Mouse (Mus musculus) naive thymus-derived CD4-positive, alpha-beta T cell, adult 2 months (primary cell): Measurements from ENCODE around the gene Chrna9.

Experiments
- DNase-seq: peaks from one replicate; pipeline ENCODE4 v3.0.0-alpha.2; 2011; ENCODE audit warnings: low read depth

Gene Chrna9

DNA sequence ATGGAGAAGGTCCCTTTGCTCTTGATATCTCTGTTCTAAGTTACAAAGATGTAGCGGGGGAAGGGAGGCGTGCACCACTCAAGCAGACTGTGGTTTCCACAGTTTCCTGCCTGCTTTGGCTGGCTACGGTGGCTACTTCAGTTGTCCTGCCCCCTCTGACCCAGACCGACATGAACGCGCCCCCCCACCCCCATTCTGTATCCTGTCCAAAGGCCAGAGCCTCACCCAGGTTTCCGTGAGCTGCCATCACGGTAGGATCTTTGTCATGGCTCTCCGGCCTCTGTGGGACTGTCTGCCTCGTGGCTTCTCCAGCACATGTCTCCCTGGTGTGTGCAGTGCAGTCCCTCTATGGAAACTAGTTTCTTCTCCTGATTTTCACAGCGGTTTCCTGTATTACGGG, 15.4 kb upstream of the Chrna9 start:
- peak; percentile 64 for DNase-seq

DNA sequence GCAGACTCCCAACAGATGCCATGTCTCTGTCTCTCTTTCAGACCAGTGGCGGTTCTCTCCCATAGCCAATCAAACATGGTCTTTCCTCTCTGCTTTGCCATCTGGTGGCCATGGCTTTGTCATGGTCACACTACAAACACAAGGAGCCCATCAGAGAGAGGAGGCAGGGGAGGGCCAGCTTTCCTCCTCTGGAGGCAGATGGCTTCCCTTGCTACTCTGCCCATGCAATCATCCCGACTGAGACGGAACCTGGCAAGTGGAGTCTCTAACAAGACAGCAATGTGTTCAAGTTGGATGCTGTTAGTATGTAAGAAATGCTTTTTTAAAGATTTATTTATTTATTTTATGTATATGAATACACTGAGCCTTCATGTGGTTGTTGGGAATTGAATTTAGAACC, 14.8 kb upstream of the Chrna9 start:
- no peak for DNase-seq

DNA sequence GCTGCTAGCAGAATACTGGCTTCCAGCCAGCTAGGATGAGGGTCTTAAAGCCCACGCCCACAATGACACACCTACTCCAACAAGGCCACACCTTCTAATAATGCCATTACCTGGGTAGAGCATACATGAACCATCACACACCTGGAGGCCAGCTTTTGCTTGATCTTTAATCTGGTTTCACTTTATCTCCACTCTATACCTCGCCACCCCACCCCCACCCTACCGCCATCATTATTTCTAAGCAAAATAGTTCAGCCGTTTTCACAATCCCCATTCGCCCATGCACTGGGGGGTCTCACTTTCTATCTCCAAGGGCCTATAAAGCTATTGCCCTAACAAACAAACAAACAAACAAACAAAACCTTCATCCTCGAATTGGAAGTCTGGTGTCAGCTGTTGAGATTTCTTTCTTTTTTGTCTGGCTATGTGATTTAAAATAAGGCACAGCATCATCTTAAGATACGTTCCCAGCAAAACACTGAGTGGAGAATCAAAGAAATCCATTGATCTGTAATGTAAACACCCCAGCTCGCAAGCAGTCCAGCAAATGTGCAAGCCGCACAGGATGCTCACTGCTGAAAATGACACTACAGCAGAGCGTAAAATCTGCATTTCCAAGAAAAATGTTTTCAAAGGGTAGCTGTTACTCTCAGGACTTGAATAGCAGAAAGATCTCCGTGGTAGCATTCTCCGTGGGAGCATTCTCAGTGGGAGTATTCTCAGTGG, 13.9 kb upstream of the Chrna9 start:
- peak; percentile 60 for DNase-seq

DNA sequence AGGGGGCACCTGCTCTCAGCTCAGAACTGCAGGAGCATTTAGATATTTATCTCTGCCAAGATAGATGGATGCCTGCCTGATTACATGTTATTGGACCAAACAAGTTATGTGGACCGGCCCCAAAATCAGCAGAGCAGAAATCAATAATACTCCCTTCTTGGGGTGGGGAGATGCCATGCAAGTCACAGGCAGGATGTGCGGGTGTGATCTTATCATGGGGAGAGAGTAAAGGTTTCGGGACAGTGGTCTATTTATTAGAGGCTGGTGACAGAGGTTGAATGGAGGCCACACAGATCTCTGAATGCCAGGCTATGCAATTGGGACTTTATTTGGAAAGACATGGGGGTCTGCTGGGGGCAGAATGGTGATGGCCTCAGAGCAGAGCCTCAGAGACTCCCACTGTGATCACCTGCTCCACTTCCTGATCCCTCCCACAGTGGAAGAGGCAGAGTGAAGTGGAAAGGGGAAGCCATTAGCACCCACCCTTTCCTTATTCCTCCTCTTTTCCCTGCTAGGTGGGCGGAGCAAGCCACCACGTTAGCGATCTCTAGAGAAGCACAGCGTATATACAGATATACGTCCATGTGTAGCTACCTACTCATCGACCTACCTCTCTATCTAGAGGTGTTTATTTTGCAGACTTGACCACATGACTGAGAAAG, 13.1 kb upstream of the Chrna9 start:
- DNase-seq = peak; percentile 61

DNA sequence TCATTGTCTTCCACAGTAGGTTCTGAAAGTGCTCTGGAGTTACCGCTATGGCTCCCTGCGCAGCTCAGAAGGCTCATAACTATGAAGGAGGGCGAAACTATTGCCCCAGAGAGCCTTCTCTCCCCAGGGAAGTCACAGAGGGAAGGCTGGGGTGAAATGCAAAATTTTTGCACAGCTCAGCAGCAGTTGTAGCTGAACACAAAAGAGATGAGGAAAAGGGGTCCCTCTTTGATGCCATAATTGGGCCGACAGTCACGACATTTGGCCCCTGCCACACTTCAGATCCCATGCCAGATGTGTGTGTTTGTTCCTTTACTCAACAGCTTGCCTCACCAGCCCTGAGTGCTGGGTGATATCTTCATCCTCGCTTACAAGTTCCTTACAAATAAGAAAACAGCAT, 8.1 kb upstream of the Chrna9 start:
- DNase-seq = no peak

DNA sequence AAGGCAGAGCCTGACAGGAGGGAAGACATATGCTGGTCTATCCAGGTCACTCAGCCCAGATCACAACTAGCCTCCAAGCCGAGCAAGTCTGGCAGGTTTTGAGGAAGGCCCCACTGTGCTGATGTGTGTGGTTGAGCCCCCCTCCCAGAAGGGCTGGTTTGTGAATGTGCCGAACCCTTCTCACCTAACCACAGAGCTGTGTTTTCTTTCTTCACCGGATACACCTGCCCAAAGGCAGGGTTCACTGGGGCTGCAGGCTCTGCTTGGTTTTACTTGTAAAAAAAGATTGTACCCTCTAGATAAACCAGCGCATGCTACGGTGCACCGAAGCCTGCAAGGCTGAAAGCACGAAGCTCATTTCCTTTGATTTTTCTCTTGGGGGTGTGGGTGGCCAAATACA, 5.6 kb upstream of the Chrna9 start:
- peak; percentile 88 for DNase-seq

DNA sequence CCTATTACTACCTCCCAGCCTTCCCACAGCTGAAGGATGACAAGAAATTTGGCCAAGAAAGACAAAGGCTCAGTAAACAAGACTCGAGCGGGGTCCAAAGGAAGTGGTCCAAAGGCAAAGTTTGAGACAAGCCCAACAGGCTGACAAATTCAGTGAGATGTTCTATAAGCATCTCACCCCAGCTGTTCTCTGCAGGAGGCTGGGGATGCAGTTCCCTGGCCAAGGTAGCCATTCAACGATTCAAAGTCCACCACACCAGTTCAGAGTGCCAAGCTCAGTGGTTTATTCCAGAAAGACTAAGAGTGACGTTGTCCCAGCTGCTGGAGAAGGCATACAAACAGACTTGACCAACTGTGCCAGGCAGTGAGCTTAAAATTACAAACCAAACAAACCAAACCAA, 4.5 kb upstream of the Chrna9 start:
- no peak for DNase-seq

DNA sequence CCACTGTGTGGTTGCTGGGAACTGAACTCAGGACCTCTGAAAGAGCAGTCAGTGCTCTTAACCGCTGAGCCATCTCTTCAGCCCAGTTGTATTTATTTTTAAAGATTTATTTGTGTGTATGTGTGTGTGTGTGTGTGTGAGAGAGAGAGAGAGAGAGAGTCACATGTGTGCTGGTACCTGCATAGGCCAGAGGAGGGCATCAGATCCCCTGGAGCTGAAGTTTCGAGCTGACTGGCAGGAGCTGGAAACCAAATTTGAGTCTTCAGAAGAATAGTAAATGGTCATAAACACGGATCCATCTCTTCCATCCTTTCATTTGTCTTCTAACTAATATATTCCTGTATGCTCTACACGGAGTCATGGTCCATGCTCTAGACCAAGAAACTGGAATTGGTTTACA, 1.5 kb upstream of the Chrna9 start:
- peak; percentile 30 for DNase-seq

DNA sequence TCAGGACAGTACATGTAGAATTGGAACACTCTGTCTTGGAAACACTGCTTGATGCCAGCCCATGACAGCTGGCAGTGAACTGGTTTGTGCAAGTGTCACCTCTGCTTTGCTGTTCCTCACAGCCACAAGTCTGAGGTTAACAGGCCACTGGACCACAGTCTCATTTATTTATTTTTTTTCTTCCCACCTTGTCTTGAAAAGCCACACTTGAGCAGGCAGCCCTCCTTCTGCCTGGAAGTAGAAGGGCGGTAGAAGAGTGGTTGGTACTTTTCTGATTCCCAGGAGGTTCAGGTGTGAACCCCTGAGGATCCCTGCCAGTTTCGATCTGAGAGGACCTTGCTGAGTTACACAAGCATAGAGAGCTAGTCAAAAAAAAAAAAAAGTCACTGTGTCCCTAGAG, 957 bp upstream of the Chrna9 start:
- DNase-seq = no peak

DNA sequence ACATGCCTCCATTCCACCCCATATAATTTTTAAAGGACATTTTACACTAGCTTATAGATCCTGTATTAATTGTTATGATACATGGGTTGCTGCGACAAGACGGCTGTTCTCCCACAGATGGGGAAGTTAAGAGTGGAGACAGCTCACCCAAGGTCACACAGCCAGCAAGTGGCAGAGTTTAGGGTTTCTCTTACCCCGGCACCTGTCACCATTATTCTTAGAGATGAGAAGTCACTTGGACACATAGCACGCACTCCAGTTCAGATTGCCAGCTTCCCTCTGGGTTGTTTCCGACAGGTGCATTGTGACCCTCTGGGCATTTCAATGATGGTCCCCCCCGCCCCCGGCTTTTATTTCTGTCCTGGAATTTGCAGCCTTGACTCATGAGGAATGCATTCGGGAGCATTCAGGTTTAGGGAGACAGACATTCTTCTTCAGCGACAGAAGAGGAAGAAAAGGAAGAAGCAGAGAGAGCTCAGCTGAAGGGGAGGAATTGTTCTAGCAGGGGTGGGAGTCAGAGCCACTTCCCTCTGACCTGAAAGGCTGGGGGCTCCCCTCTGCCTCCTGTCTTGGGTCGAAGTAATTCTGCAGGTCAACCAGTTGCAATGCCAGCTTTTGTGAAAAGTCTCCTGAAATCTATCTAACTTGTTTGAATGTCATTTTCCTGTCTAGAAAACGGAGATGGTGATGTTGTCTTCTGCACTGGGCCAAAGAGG, 2.4 kb downstream of the Chrna9 start:
- peak; percentile 39 for DNase-seq

DNA sequence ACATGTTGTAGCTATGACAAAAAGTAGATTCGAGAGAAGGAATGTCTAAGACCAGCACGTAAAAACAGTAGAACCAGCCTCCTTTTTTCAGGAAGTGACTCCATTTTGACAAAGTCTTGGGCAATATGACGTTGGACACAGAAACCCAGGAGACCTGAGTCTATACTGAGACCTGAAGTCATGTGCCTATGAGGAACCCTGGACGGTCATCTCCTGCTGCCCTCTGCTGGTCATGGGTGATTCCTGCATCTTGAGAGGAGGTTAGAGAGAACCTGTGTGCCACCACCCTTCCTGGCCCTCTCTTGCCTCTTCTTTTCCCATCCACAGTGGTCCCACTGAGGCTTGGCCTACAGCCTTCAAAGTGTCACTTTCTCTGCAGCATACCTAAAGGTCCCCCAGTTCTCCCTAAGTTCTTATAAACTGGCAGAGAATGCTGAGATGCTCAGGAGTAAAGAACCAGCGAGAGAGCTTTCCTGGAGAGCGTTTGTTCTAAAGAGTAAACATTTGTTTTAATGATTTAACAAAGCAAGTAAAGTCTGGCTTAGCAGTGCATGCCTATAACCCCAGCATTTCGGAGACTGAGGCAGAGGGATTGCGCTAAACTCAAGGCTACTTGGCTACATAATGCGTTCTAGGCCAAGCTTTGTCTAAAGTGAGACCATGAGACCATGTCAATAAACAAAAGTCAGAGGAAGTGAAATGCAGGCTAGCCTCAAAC, 3.4 kb downstream of the Chrna9 start:
- DNase-seq = peak; percentile 87

DNA sequence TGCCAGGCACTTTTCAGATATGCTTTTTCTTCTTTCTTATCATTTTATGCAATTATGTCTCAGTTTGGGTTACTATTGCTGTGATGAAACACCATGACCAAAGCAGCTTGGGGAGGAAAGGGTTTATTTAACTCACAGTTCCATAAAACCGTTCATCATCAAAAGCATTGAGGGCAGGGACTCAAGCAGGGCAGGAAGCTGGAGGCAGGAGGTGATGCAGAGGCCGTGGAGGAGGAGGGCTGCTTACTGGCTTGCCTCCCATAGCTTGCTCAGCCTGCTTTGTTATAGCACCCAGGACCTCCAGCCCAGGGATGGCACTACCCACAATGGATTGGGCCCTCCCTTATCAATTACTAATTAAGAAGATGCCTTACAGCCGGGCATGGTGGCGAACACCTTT, 6.4 kb downstream of the Chrna9 start:
- peak; percentile 52 for DNase-seq

DNA sequence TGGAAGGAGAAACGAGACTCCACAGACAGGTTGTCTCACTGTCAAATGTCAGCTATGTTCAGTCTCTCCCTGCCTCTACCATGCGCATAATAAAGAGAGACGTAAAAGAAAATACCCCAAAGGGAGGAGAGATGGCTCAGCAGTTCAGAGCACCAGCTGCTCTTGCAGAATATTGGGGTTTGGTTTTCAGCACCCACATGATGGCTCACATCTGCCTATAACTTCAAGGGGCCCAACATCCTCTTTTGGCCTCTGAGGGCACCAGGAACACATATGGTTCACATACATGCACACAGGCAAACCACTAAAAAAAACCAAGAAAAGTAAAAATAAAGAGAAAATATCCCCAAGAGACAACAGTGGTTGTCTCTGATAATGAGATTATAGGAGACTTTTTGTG, 15.1 kb downstream of the Chrna9 start:
- peak; percentile 39 for DNase-seq

DNA sequence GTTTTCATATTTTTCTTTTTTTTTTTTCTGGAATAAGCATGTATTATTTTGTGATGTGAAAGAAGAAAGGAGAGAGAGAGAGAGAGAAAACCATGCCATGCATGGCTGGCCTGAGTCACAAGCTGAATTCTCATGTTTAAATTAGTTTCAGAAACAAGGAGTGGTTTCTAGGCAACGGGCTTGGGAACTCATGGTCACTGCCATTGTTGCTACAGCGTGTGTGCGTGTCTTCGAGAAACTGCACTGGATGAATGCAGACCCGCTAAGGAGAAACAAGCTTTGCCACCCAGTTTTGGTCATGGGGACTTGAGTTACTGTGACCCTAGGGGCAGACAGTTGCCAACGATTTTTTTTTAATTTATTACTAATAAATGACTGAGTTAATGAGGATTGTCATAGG, 15.5 kb downstream of the Chrna9 start:
- peak; percentile 33 for DNase-seq

DNA sequence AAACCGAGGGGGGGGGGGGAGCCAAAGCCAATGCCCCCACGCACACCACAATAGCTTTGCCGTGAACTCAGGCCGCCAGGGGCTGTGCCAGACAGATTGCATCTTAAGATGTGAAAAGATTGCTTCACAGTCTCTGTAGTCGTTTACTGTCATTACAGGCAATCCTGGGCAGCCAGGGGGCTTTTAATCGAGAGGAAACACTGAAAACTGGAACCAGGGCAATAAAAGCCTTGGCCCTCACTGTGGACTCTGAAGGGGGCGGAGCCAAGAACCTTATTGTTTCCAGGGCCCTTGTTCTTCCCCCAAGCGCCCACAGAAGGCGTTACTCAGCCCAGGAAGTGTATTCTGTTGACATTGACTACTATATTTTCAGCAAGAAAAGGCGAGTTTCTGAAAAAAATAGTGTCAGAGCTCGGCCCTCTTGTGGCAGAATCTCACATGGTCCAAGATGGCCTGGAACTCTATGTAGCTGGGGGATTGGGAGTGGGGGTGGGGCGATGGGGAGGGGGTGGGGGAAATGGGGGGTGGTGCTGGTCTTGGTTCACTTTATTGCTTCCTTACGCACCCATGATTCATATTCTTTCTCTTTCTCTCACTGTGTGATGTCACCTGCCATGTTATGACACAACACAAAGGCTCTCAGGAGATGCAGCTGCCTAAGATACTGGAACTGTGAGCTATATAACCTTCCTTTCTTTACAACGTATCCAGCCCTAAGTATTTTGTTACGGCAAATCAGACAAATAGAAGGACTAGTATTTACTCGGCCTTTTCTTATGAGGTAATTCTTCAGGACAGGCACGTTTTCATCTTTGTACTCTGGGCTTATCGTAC, 16.2 kb downstream of the Chrna9 start:
- DNase-seq = peak; percentile 85

DNA sequence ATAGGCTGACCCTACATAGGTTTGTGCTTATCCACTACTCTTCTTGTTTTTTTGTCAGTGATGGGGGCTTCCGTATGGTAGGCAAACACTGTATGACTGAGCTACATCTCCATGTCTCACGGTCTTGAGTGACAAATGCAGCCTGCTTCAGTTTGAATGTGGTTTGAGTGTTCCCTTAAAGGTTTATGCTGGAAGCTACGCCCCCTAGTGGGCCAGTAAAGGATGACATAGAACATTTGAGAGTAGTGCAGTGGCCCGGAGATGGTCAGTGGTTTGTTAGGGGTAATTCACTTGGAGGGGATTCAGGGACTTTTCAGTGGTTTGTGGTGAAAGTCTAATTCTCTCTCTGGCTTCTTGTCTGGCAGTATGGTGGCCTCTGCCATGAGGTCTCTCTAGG, 16.8 kb downstream of the Chrna9 start:
- DNase-seq = peak; percentile 77

DNA sequence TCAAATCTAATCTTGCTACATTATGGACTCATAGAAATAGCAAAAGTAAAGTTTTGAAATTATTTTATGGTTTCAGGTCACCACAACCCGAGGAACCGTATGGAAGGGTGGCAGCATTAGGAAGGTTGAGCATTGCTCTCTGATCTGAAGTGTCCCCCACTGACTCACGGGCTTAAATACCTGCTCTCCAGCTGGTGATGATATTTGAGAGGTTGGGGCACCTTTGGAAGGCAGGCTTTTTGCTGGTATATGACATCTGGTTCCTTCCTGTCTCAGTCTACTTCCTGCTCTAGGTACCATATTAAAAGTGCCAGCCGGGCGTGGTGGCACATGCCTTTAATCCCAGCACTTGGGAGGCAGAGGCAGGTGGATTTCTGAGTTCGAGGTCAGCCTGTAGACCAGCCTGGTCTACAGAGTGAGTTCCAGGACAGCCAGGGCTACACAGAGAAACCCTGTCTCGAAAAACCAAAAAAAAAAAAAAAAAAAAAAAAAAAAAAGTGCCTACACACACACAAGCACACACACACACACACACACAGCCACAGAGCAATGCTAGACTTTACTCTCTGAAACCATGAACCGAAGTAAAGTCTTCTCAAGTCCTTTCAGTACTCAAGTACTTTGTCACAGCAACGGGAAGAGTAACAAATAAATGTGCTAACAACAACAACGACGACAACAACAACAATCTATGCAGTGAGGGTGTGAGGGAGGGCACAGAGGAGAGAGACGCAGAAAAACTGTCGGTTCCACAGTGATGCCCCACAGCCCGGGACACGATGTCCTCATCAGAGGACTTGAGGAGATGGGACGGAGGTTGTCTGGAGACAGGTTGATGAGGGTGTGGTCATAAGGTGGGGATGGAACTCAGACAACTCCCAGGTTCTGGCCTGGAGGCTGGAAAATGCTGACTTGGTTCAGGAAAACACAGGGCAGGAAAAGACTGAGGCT, 19.7 kb downstream of the Chrna9 start:
- DNase-seq = peak; percentile 61

DNA sequence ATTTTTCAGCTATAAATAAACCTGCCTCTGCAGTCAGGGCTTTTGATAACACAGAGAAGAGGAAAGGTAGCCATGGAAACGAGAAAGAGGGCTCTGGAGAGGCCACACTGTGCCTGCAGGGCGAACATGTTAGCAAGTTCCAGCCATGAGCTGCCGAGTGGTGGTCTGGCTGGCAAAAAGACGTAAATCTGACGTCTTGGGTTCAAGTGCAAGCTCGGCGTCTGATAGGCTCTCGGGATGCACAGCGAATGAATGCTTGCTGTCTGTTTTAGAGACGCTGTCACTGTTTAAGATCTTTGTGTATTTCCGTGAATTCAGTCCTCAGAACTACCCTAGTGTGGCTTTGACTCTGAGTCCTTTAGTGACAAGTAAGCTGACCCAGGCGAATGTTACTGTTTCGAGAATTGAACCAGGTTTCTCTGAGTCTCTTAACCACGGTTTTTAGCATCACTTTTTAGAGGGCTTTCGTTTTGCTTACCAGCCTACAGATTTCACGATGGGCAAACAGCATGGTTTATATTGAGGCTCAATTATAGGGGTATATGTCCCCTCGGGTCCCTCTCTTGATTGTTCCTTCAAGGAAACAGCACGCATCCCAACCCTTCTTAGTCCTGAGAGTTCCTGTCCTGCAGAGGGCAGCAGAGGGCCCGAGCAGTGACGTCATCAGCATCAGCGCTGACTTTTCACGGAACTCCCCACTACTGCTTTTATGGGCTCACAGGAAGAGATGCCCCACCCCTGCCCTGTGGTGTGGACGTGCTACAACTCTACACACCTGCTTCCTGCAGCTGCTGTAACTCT, 20.8 kb downstream of the Chrna9 start:
- DNase-seq = peak; percentile 98

DNA sequence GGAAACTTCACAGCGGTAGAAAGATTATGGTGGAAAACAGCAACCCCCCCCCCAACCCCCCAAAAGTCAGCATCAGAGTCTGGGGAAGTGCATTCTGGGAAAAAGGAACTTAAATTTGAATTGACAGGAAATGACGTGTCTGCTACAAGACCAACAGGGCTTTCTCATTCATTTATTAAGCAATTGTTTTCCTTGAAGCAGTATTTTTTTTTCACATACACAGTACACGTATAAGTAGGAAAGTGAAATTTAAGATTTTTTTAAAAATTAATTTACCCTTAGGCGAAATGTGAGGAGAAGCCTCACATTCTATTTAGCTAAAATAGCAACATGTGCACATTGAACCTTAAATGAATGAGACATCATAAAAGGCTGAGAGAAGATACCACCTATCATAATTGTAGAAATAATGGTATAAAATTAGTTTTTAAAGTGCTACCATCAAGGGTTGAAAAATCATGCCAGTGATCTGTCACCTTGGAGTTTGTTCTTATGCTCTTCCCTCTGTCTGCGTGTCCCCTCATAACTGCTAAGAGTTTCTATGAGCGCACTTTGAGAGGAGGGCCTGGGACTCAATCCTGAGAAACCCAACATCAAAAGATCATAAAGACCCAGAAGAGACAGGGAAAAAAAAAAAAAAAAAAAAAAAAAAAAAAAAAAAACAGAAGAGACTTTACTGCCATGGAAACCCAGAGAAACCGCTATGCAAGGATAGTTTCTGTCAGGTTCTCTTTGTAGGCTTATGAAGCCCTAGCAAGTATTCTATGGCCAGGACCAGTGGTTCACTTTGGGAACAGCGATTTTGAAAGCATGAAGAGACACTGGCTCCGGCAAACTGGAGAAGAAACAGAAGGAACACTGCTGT, 21.7 kb downstream of the Chrna9 start:
- peak; percentile 28 for DNase-seq
